Mouse (Mus musculus): ENCODE results near the gene Ighmbp2.
"Not testable (repeated sequence)": the region's sequence is repeated elsewhere in the genome, so short reads cannot be mapped to it uniquely, and the experiment has no call there.

Gene Ighmbp2

GRCm38 (mm10) chr19:3289006-3289405 lies 6.2 kb upstream of the Ighmbp2 start:
- DNase-seq (ENCODE audit: low read depth, low spot score): no peak

GRCm38 (mm10) chr19:3281886-3282285 lies 931 bp downstream of the Ighmbp2 start:
- DNase-seq (ENCODE audit: low read depth, low spot score): no peak

GRCm38 (mm10) chr19:3275744-3276365 lies 7.0 kb downstream of the Ighmbp2 start:
- no peak for DNase-seq (ENCODE audit: low read depth, low spot score)

- DNase-seq (ENCODE audit: low read depth, low spot score): no peak
Measured at GRCm38 (mm10) chr19:3273331-3273730, 9.5 kb downstream of the Ighmbp2 start.

GRCm38 (mm10) chr19:3271366-3271765 lies 11.5 kb downstream of the Ighmbp2 start:
- DNase-seq (ENCODE audit: low read depth, low spot score): no peak

- DNase-seq (ENCODE audit: low read depth, low spot score): no peak
Measured at GRCm38 (mm10) chr19:3269803-3270202, 13.0 kb downstream of the Ighmbp2 start.

GRCm38 (mm10) chr19:3269279-3269678 lies 13.5 kb downstream of the Ighmbp2 start:
- DNase-seq (ENCODE audit: low read depth, low spot score): no peak

- DNase-seq (ENCODE audit: low read depth, low spot score): no peak
Measured at GRCm38 (mm10) chr19:3268218-3268980, 14.4 kb downstream of the Ighmbp2 start.

- no peak for DNase-seq (ENCODE audit: low read depth, low spot score)
Measured at GRCm38 (mm10) chr19:3267340-3267739, 15.5 kb downstream of the Ighmbp2 start.

GRCm38 (mm10) chr19:3266676-3267075 lies 16.1 kb downstream of the Ighmbp2 start:
- DNase-seq (ENCODE audit: low read depth, low spot score): no peak

GRCm38 (mm10) chr19:3266136-3266535 lies 16.7 kb downstream of the Ighmbp2 start:
- DNase-seq (ENCODE audit: low read depth, low spot score): no peak

- no peak for DNase-seq (ENCODE audit: low read depth, low spot score)
Measured at GRCm38 (mm10) chr19:3265180-3265579, 17.6 kb downstream of the Ighmbp2 start.

GRCm38 (mm10) chr19:3264348-3264747 lies 18.5 kb downstream of the Ighmbp2 start:
- no peak for DNase-seq (ENCODE audit: low read depth, low spot score)

- no peak for DNase-seq (ENCODE audit: low read depth, low spot score)
Measured at GRCm38 (mm10) chr19:3261764-3262525, 20.9 kb downstream of the Ighmbp2 start.

GRCm38 (mm10) chr19:3261336-3261735 lies 21.5 kb downstream of the Ighmbp2 start:
- DNase-seq (ENCODE audit: low read depth, low spot score): no peak

GRCm38 (mm10) chr19:3260591-3260990 lies 22.2 kb downstream of the Ighmbp2 start:
- DNase-seq (ENCODE audit: low read depth, low spot score): no peak

- DNase-seq (ENCODE audit: low read depth, low spot score): no peak
Measured at GRCm38 (mm10) chr19:3260016-3260415, 22.8 kb downstream of the Ighmbp2 start.

GRCm38 (mm10) chr19:3225261-3225660 lies 57.6 kb downstream of the Ighmbp2 start:
- DNase-seq (ENCODE audit: low read depth, low spot score): not testable (repeated sequence)

- DNase-seq (ENCODE audit: low read depth, low spot score): not testable (repeated sequence)
Measured at GRCm38 (mm10) chr19:3214937-3215336, 67.9 kb downstream of the Ighmbp2 start.

All from R1 (cell line).